Mouse (Mus musculus) left cerebral cortex, postnatal 14 days (tissue): ENCODE data around the gene Rfx3. TPM values are rescaled to one million over a fixed set of nuclear protein-coding genes. Genes with fewer than 3 reads are reported as not detected.

Experiments
- DNase-seq, 2 experiments: peaks; one replicate each; pipeline ENCODE4 v3.0.0; 2021 to 2022; ENCODE audit warnings: low spot score in 2 of 2, mixed read lengths in 1 of 2
- intact Hi-C: fragments of 180-260 bp; cut with DNase I; formaldehyde crosslinking; loops from one replicate; pipeline ENCODE4 v1.15.1; 2025
- long read RNA-seq, 2 experiments: library from polyadenylated mRNA; stranded (forward); transcript quantifications; one replicate each; pipeline ENCODE4 v2.0.0; 2021
- total RNA-seq, 2 experiments: library from RNA; stranded (reverse); gene quantifications; 2 replicates each; pipeline ENCODE4 v1.2.3; 2021

Rfx3 gene
- 10 to 100 TPM; 92.9 to 93.6 TPM for total RNA-seq
- long read RNA-seq, experiment 1, partial matches to known transcripts, result 0 of 12 reads
- long read RNA-seq, experiment 1, other reads (novel, unspliced or antisense), result 12 of 12 reads
- long read RNA-seq, experiment 2, partial matches to known transcripts, result 0 of 10 reads
- long read RNA-seq, experiment 2, other reads (novel, unspliced or antisense), result 10 of 10 reads

GRCm38 (mm10) chr19:28010471-28011395, at the start of gene Rfx3:
TSS of gene Rfx3 (minus strand) at chr19:28011166.
- intact Hi-C loops, result loop anchor here (5.0 kb wide), 3 partner anchors 77 to 558 kb away; no protein-coding TSS in a partner anchor
- peak in 1 of 2 experiments; percentile 88 for DNase-seq

DNA sequence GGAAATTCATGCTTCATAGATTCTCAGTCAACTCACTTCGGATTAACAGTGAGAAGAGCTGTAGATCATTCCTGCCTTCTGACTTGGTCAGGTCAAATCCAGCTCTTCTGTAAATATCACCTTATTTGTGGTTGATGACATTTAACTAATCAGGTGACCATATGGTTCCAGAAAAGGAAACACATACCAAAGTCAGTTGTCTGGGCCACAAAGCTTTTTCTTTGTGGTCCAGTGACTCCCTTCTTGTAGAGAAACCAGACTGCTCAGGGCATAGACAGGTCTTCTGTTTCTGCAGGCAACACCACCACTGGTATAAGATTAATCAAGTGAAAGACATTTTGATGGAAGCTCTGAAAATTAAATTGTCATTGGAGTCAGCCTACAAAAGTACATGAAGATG, 41.1 kb upstream of the Rfx3 start:
- no peak for DNase-seq
- intact Hi-C loops, result no loop called here

- DNase-seq, result no peak
- intact Hi-C loops, result no loop called here
Measured at GRCm38 (mm10) chr19:28051571-28051970, 40.6 kb upstream of the Rfx3 start.

DNA sequence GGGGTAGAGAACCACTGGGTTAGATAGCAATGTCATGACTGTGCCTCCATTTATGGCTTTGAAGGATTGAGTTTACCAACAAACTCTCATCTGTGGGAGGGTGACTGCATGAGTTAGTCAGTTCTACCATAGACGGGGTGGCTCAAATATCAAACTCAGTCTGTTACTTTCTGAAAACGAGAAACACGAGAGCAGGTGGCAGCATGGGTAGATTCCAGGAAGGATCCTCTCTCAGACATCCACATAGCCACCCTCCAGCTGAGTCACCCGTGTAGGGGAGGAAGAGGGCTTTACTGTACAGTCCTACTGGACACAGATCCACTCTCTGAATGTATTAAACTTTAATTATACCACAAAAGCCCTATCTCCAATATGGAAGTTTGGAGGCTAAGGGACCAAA, 38.3 kb upstream of the Rfx3 start:
- no peak for DNase-seq
- intact Hi-C loops, result no loop called here

GRCm38 (mm10) chr19:28046806-28047205, 35.8 kb upstream of the Rfx3 start:
- intact Hi-C loops, result no loop called here
- no peak for DNase-seq

- no peak for DNase-seq
- intact Hi-C loops, result no loop called here
Measured at GRCm38 (mm10) chr19:28044950-28045349, 34.0 kb upstream of the Rfx3 start.

GRCm38 (mm10) chr19:28011718-28012499, 943 bp upstream of the Rfx3 start:
- peak; percentile 61 for DNase-seq
- intact Hi-C loops, result loop anchor here (5.0 kb wide), 3 partner anchors 75 to 560 kb away; no protein-coding TSS in a partner anchor

DNA sequence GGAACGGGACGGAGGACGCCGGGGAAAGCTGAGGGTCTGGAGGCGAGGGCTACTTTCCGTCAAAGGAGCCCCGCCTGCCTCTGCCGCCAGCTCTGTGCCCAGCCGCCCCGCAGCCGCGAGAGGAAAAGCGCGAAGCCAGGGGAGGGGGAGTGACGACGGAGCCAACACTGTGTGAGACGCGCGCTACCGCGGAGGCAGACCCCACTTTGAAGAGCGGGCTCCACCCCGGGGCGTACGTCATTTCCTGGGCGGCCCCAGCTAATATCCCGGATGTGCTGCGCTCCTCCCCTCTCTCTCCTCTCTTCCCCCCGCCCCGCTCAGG, 391 bp upstream of the Rfx3 start:
- intact Hi-C loops, result loop anchor here (5.0 kb wide), 3 partner anchors 76 to 559 kb away; no protein-coding TSS in a partner anchor
- DNase-seq, result peak; percentile 97 to 98

- DNase-seq, result peak; percentile 28 to 52
- intact Hi-C loops, result loop anchor here (5.0 kb wide), 4 partner anchors 78 to 557 kb away; no protein-coding TSS in a partner anchor
Measured at GRCm38 (mm10) chr19:28009587-28010281, 1.2 kb downstream of the Rfx3 start.

DNA sequence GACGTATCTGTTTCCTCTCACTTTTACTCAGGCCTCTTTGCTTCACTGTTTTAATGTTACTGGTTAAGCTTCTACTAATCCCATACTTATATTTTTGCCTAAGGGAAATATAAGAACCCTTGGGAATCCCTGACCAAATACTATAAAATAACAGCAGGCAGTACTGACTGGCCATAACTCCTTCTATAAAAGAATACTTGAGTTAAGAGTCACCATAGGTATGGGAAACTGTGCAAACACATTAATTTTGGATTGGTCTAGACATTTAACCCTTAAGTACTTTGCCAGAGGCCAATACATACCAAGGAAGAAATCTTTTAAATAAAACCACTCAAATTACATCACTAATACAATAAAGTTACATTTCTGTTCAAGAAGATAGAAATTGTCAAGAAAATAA, 6.8 kb downstream of the Rfx3 start:
- intact Hi-C loops, result no loop called here
- DNase-seq, result no peak

DNA sequence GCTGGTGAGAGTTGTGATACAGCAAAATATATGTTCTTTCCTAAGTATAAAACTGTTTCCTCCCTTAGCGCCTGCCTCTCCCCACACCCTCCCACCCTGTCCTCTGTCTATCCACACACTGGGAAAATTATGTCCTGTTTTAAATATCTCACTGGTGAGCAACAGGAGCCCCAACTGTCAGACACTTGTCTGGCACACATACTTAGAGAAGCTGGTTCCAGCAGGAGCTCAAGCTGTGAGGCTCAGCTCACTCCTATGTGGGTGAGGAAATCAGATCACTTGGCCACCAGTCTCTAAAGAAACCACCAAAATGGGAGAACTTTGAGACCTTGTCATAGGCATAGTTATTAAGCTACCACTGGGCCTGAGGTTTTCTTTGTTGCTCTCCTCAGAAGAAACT, 7.5 kb downstream of the Rfx3 start:
- DNase-seq, result peak; percentile 33 to 41
- intact Hi-C loops, result no loop called here

GRCm38 (mm10) chr19:28002708-28003107, 8.3 kb downstream of the Rfx3 start:
- DNase-seq, result no peak
- intact Hi-C loops, result no loop called here

DNA sequence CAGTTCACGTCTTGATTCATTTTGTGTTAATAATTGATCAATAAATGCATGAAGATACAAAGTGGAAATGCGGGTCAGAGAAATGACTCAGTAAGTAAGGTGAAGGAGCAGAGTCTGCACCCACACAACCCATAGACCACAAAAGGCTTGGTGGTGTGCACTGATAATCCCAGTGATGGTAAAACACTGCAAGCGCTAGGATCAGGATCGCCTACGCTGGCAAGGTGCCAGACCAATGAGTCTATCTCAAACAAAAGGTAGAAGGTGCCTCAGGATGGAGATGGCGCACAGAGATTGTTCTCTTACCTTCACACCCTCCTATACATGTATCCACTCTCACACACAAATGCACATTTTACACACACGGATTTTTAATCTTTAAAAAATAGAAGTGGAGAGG, 18.2 kb downstream of the Rfx3 start:
- DNase-seq, result no peak
- intact Hi-C loops, result no loop called here

DNA sequence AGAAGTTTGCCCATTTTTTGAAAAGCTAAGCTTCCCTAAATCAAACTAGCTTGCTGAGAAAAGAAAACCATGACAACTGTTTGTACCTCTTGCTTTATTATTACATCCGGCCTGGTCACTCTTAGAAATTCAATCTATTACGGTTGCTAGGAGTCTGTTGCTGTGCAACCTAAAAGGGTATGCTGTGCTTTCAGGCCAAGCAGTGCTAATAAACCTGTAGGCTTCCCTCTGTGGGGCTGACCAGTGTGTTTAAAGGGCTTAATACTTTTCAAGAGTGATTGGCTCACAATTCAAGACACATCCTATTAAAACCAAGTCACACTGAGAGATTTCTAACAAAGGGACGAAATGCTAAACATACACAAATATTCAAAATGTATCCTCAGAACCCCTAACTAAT, 22.2 kb downstream of the Rfx3 start:
- intact Hi-C loops, result no loop called here
- DNase-seq, result no peak

DNA sequence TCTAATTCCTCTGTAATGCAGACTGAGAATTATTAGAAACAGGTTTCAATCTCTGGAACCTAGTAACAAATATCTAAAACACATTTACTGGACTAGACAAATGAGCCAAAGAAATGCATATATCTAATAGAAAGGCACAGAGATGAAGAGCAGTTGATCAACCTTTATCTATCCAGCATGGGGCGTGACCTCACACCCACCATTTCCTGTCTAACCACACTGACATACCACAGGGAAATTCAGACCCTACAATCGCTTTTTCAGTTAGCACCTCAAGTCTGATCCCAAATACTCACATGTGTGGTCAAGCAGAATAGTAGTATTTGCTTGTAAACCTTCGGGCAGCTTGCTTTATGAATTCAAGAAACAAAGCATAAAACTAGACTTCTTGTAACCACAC, 43.4 kb downstream of the Rfx3 start:
- intact Hi-C loops, result no loop called here
- DNase-seq, result no peak

DNA sequence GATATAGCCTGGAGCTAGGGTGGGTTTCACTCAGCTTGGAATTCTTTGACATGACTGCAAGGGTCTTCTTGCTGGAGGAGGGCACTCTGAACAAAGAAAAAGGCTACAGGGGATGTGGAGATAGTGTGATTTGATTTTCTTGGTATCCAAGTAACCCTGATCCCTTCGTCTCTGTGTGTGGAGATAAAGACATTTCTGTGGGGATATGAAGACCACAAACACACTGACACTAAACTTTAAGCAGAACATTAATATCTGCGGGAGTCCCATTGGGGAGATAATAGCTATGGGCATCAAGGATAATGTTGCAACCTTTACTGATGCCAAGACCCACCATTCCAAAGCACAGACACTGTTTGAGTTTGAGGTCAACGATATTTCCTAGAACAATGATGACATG, 49.7 kb downstream of the Rfx3 start:
- DNase-seq, result no peak
- intact Hi-C loops, result no loop called here

- intact Hi-C loops, result no loop called here
- DNase-seq, result no peak
Measured at GRCm38 (mm10) chr19:27935453-27935852, 75.5 kb downstream of the Rfx3 start.

DNA sequence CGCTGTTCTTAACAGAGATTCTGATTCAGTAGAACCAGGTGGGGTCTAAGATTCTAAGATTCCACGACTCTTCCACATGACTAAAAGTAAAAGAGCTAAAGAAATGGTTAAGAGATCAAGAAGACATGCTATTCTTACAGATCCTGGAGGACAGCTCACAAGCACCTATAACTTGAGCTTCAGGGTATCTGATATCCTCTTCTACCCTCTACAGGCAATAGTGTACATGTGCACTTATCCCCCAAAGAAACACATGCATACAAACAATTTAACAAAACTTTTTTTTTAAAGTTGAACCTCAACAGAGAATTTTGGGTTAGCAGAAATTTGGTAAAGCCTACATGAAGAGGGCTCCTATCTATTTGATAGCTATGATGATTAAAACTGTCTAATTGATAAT, 79.8 kb downstream of the Rfx3 start:
- intact Hi-C loops, result no loop called here
- DNase-seq, result no peak

- no peak for DNase-seq
- intact Hi-C loops, result no loop called here
Measured at GRCm38 (mm10) chr19:27926378-27926777, 84.6 kb downstream of the Rfx3 start.
